Mouse (Mus musculus) kidney, postnatal 36 days (tissue): ENCODE results near the gene Rgma.

Source experiments
- DNase-seq, 2 experiments: peaks; one replicate each; pipeline ENCODE4 v3.0.0; 2021 to 2022; ENCODE audit warnings: mixed read lengths in 2 of 2

The Rgma gene

DNA sequence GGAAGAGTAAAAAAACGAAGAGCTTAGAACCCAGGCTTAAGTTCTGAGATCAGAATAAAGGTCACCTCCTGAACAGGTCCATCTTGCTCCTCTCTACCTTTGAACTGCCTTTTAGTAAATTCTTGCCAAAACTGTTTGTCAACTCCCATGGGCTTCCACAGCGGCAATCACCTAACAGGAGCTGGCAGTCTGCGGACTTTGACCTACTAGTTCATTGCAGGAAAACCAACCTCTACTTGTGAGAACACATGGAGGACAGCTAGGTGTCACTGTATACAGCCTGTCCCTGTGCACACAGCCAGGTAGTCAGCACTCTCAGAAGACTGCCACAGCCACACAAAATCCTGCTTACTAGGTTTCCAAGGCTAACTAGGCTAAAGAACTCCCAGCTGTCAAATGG, 66.5 kb downstream of the Rgma start:
- DNase-seq: peak; percentile 56 to 79

DNA sequence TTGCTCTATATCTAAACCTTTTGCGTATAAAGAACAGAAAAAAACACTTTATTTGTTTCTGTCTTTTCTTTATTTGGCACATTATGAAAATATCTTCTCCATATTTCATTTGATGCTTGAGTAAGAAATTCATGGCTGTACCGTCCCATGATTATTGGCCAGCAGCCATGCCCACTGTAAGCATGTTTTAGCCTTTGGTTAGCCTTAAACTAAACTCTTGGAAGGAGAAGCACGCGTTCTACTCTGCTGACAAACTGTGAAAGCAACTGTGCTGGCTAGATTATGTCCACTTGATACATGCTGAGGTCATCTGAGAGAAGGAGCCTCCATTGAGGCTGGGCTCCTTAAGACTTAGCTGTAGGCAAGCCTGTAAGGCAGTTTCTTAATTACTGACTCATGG, 66.9 kb downstream of the Rgma start:
- peak; percentile 52 to 71 for DNase-seq

DNA sequence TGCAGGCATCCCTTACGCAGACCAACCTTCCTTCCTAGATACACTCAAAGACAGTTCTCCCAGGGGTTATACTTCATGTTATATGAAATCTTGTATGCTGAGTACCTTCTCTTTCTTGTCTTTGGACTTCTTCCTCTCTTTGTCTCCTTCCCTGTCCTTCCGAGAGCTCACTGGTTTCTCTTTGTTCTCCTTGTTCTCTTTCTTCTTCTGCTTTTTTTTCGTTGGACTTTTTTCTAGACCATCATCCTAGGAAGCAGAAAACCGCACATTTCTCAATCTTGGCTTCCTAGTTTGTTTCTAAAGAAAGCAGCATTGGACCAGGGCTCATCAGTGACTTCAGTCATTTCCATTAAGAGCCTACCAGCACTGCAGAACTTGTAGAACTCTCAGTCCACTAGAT, 76.3 kb downstream of the Rgma start:
- DNase-seq: no peak

DNA sequence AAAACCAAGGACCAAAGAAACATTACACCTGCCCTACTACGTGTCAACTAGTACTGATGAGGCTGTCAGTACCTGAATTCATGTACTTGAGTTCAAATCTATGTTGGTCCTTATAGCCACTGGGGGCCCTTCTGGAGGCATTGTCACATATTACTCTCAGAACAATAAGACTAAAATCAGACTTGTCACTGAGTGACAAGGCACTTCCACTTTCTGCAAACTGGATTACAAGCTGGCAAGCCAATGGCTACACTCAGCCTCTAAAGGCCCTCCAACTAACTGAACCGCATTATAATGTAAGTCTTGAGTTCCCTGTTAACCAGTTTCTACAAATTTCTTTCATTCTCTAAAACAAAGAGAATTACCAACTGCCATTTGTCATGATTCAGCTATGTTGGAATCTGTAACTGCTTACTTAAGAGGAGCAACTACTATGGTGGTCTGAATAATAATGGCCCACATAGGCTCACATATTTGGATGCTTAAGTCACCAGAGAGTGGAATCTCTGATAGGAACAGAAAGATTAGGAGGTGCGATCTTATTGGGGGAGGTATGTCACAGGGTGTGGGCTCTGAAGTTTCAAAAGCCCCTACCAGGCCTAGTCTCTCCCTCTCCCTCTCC, 77.0 kb downstream of the Rgma start:
- DNase-seq: no peak

DNA sequence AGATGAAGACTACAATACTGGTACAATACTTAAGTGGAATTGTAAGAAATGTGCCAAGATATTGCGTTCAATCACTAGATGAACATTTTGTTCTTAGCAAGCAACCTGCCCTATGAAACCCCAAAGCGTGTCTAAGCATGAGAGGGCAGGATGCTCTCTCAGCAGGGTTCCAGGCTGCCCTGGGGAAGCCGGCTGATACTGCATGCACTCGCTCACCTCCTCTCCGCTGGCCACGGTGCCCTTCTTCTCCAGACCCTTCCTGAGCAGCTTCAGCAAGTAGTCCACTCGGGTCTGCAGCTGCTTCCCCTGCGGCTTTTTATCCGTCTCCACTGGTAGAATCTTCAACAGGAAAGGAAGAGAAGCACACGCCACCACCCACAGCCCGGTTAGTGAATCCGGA, 78.8 kb downstream of the Rgma start:
- no peak for DNase-seq

DNA sequence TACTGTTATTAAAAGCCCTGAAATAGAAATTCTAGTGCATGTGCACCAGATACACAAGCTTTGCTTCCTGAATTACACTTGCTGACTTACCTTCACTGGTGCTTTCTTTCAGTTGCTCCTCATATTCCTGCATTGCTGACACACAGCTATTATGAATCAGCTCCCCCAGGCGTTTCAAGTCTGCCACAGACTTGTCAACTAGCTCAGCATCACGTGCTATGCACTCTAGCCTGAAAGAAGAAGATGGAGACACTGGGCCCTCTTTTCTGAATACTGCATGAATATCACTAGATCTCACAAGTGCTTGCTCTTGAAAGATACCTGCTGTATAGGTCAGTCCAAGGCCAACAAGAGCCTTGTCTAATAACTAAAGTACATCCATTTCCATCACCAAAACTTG, 88.2 kb downstream of the Rgma start:
- no peak for DNase-seq

DNA sequence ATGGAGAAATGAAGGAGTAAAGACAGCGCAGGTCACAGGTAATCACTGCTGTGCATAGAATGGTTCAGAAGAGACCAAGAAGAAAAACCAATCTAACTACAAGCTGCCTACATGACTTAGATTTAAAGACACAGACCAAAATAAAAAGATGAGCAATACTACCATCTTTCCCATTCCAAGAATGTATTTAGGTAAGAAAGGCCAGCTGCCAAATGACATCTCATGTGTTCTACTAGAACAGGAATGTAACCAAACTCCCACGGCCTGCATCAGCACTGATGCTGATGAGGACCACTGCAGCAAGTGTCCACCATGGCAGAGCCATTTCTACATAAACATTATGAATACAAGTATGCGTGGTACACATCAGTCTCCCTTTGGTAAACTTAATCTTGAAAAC, 92.4 kb downstream of the Rgma start:
- DNase-seq: no peak
